Mouse (Mus musculus): Measurements from ENCODE around the gene Nrl. TPM values are rescaled to one million over a fixed set of nuclear protein-coding genes. Genes with fewer than 3 reads are reported as not detected.

Gene Nrl
- polyA plus RNA-seq, 1 experiment from 2014 or later, result 0.15 TPM

DNA sequence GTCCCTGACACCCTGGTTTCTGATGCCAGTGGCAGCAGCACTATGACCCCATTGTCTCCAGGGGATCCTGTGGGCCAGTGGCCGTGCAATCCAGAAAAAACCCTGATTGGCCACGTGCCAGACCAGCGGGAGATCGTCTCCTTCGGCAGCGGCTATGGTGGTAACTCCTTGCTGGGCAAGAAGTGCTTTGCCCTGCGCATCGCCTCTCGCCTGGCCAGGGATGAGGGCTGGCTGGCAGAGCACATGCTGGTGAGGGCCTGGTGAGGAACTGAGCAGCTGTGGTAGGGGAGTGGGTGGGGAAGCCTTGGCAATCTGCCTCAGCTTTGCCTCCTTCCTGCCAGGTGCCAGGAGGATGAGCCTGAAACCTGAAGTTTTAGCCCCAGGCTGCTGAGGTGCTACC, 19.6 kb upstream of the Nrl start:
- H3K27me3 ChIP-seq (ENCODE audit: control insufficient read depth, insufficient read depth, low read length), result no peaks in the 10 kb centered on the region
- no peak overlapping the region for H3K9ac ChIP-seq (ENCODE audit: low read depth, low read length)
- no peak overlapping the region for H3K27ac ChIP-seq (ENCODE audit: low read depth, low read length)
- no peaks in the 10 kb centered on the region for H3K4me1 ChIP-seq (replicated peaks; ENCODE audit: control insufficient read depth, insufficient read depth, low read length)
- no peak for ATAC-seq (ENCODE audit: low FRiP score)
- DNase-seq (ENCODE audit: low spot score), result no peak
- no peak overlapping the region for H3K4me3 ChIP-seq (ENCODE audit: low read depth, low read length)
- no peak overlapping the region for H3K4me2 ChIP-seq (replicated peaks; ENCODE audit: low read depth, low read length)
- H3K9me3 ChIP-seq (ENCODE audit: control insufficient read depth, low read length), result no peaks in the 10 kb centered on the region
- WGBS, result 86% methylated on average over 9 of the region's 9 CpGs
- 0 out of 2 replicates have a peak, but pooled peaks cover 4% of the 10 kb centered on the region for H3K36me3 ChIP-seq (ENCODE audit: control insufficient read depth, insufficient read depth, low read length)

DNA sequence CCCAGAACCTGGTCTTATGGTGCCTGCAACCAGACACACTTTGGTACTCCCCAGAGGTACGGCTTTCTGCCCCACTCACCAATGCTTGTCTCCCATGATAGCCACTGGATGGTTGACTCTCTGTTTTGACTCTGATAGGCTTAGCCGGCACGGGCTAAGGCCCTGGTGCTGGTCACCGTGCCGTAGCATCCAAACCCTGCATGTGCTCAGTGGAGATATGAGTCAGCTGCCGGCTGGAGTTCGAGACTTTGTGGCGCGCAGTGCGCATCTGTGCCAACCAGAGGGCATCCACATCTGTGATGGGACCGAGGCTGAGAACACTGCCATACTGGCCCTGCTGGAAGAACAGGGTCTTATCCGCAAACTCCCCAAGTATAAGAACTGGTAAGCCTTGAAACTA, 17.5 kb upstream of the Nrl start:
- H3K27ac ChIP-seq (ENCODE audit: low read depth, low read length), result no peak overlapping the region
- DNase-seq (ENCODE audit: low spot score) (no peak), ATAC-seq (ENCODE audit: low FRiP score) (no peak)
- H3K36me3 ChIP-seq (ENCODE audit: control insufficient read depth, insufficient read depth, low read length), result 0 out of 2 replicates have a peak, but pooled peaks cover 2% of the 10 kb centered on the region
- H3K9me3 ChIP-seq (ENCODE audit: control insufficient read depth, low read length), result no peaks in the 10 kb centered on the region
- no peaks in the 10 kb centered on the region for H3K27me3 ChIP-seq (ENCODE audit: control insufficient read depth, insufficient read depth, low read length)
- no peak overlapping the region for H3K4me2 ChIP-seq (replicated peaks; ENCODE audit: low read depth, low read length)
- H3K4me1 ChIP-seq (replicated peaks; ENCODE audit: control insufficient read depth, insufficient read depth, low read length), result no peaks in the 10 kb centered on the region
- 96% methylated on average over 12 of the region's 12 CpGs for WGBS
- no peak overlapping the region for H3K9ac ChIP-seq (ENCODE audit: low read depth, low read length)
- no peak overlapping the region for H3K4me3 ChIP-seq (ENCODE audit: low read depth, low read length)

DNA sequence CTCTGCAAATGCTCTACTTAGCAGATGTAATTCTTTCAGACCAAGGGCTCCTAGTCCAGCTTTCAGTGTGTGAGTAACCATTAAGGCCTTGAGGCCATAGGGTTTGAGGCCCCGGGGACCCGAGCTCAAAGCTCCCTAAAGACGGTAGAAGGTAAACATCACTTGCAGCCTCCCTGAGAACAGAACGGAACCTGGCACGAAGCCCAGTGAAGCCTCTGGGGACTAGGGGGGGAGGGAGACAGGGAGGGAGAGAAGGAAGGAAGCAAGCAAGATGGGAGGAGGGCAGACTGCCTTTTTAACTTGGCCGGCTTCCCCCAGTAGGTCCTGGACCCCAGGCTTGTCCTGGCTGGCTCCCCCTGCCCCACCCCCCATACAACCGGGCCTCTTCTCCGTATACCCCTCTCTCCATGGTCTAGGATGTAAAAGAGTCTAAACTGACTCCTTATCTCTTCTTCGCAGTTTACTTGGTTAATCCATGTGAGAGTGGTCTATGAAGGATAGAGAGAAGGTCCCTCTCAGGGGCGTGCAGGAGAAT, 16.1 kb upstream of the Nrl start:
- Histone ChIP-seq H3K4me2 (replicated peaks; ENCODE audit: low read depth, low read length) (peak overlapping the region; percentile 58), H3K4me1 (replicated peaks; ENCODE audit: control insufficient read depth, insufficient read depth, low read length) (no peaks in the 10 kb centered on the region), H3K27ac (ENCODE audit: low read depth, low read length) (peak overlapping the region; percentile 17; the same call in 1 of the 2 replicates), H3K36me3 (ENCODE audit: control insufficient read depth, insufficient read depth, low read length) (0 out of 2 replicates have a peak, but pooled peaks cover 2% of the 10 kb centered on the region), H3K27me3 (ENCODE audit: control insufficient read depth, insufficient read depth, low read length) (no peaks in the 10 kb centered on the region), H3K9me3 (ENCODE audit: control insufficient read depth, low read length) (no peaks in the 10 kb centered on the region), H3K4me3 (ENCODE audit: low read depth, low read length) (peak overlapping the region; percentile 42), H3K9ac (ENCODE audit: low read depth, low read length) (peak overlapping the region; percentile 52)
- 12% methylated on average over 9 of the region's 10 CpGs for WGBS
- ATAC-seq (ENCODE audit: low FRiP score) (peak; percentile 41; the same call in 1 of the 2 replicates), DNase-seq (ENCODE audit: low spot score) (peak; percentile 71)

DNA sequence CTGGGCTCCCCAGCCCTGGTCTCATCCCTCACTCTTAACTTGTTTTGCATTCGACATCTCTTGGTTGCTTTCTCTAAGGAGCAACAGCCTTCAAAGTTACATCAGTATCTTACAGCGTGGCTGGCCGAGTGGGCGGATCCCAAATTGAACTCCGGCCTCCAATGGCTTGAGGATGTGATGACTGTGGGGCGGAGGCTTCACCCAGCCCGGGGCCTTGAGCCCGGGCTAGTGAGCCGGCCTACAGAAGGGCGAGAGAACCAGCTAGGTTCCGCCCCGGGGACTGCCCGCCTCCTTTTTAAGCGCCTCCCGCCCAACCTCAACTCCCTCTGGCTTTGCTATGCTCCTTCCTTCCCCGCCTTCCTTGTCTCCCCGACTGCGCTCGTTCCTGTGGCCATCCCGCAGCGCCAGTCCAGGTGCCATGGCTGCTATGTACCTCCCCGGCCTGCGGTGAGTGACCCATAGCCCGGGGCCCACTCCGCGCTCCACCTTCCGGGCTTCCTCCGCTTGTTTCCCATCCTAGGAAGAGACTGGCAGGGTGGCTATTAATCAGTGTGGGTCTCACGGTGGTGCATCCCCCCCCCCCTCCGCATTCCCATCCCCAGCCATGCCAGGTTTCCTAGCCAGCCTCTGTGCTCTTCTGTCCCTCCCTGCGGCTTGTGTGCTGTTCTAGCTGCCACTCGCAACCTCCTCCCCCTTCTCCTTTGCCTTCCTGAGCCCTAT, 15.4 kb upstream of the Nrl start, which contains the start of gene Pck2:
Pck2 (plus strand) TSS at position 200 of the 720 bp plus-strand sequence.
- H3K27ac ChIP-seq (ENCODE audit: low read depth, low read length), result peak within 1 kb of the TSS; percentile 17; the same call in 1 of the 2 replicates
- H3K9ac ChIP-seq (ENCODE audit: low read depth, low read length), result peak within 1 kb of the TSS; percentile 52
- 0 out of 2 replicates have a peak, but pooled peaks cover 2% of the 10 kb centered on the region for H3K36me3 ChIP-seq (ENCODE audit: control insufficient read depth, insufficient read depth, low read length)
- H3K9me3 ChIP-seq (ENCODE audit: control insufficient read depth, low read length), result no peaks in the 10 kb centered on the region
- WGBS, result under 1% methylated on average over 31 of the region's 32 CpGs
- peak within 1 kb of the TSS; percentile 58 for H3K4me2 ChIP-seq (replicated peaks; ENCODE audit: low read depth, low read length)
- H3K4me1 ChIP-seq (replicated peaks; ENCODE audit: control insufficient read depth, insufficient read depth, low read length), result no peaks in the 10 kb centered on the region
- H3K27me3 ChIP-seq (ENCODE audit: control insufficient read depth, insufficient read depth, low read length), result no peaks in the 10 kb centered on the region
- DNase-seq (ENCODE audit: low spot score) (peak; percentile 76), ATAC-seq (ENCODE audit: low FRiP score) (peak; percentile 86)
- H3K4me3 ChIP-seq (ENCODE audit: low read depth, low read length), result peak within 1 kb of the TSS; percentile 42

DNA sequence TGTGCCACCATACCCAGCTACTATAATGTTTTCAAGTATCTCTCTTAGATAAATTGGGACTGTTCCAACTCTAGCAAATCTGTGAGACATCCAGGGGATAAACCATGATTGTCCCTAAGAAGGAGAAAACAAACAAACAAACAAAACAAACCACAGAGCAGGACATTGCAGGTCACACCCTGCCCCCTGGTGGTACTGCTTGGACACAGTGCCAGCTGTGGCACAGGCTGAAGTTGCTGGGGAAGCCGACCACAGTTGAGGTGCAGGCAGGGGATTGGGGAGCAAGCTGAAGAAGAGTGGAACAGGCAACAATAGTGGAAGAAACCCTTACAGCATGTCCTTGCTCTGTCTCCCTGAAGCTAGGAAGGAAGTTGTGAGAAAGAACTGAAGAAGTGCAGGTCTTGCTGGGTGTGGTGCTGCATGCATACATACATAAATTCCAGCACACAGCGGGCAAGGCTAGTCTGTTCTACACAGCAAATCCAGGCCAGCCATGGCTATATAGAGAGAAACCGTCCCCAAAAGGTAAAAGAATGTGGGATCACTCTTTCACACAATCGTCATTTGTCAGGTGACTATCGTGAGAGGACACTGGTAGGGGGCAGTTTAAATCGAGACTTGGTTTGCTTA, 11.4 kb upstream of the Nrl start:
- Histone ChIP-seq H3K9me3 (ENCODE audit: control insufficient read depth, low read length) (no peaks in the 10 kb centered on the region), H3K36me3 (ENCODE audit: control insufficient read depth, insufficient read depth, low read length) (no peaks in the 10 kb centered on the region), H3K9ac (ENCODE audit: low read depth, low read length) (no peak overlapping the region), H3K4me1 (replicated peaks; ENCODE audit: control insufficient read depth, insufficient read depth, low read length) (no peaks in the 10 kb centered on the region), H3K27ac (ENCODE audit: low read depth, low read length) (no peak overlapping the region), H3K4me3 (ENCODE audit: low read depth, low read length) (no peak overlapping the region), H3K4me2 (replicated peaks; ENCODE audit: low read depth, low read length) (no peak overlapping the region), H3K27me3 (ENCODE audit: control insufficient read depth, insufficient read depth, low read length) (no peaks in the 10 kb centered on the region)
- ATAC-seq (ENCODE audit: low FRiP score) (no peak), DNase-seq (ENCODE audit: low spot score) (peak; percentile 60)
- 56% methylated on average over 6 of the region's 6 CpGs for WGBS

DNA sequence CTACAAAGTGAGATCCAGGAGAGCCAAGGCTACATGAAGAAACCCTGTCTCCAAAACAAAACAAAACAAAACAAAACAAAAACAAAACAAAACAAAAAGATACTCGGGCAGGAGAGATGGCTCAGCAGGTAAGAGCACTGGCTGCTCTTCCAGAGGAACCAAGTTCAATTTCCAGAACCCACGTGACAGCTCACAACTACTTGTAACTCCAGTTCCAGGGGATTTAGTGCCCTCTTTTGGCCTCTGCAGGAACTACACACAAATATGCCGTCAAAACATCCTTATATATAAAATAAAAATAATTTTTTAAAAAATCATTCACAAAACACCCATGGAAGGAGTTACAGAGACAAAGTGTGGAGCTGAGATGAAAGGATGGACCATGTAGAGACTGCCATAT, 3.2 kb upstream of the Nrl start:
- Histone ChIP-seq H3K4me3 (ENCODE audit: low read depth, low read length) (no peak overlapping the region), H3K9me3 (ENCODE audit: control insufficient read depth, low read length) (no peaks in the 10 kb centered on the region), H3K36me3 (ENCODE audit: control insufficient read depth, insufficient read depth, low read length) (no peaks in the 10 kb centered on the region), H3K27me3 (ENCODE audit: control insufficient read depth, insufficient read depth, low read length) (no peaks in the 10 kb centered on the region), H3K27ac (ENCODE audit: low read depth, low read length) (no peak overlapping the region), H3K9ac (ENCODE audit: low read depth, low read length) (no peak overlapping the region), H3K4me2 (replicated peaks; ENCODE audit: low read depth, low read length) (no peak overlapping the region), H3K4me1 (replicated peaks; ENCODE audit: control insufficient read depth, insufficient read depth, low read length) (no peaks in the 10 kb centered on the region)
- ATAC-seq (ENCODE audit: low FRiP score) (no peak), DNase-seq (ENCODE audit: low spot score) (peak; percentile 48)
- WGBS, result 15% methylated on average over 3 of the region's 3 CpGs

DNA sequence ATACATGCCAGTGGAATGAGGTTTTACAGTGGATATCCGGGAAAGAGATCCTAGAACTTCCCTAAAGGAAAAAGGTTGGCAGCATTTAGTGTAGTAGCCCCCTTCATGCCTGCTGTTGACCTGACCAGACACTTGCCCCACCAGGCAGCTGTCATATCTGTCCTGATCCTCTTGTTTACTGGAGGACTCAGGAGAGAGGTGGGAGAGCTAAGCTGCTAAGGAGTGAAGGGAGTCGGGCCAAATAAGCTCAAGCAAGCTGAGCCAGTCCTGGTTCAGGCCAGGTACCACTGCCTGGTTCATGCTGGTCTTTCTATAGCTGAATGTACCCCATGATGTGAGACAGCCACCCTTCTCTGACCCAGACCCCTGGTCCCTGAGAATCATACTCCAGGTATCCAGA, 1.9 kb upstream of the Nrl start:
- H3K9ac ChIP-seq (ENCODE audit: low read depth, low read length), result no peak overlapping the region
- ATAC-seq (ENCODE audit: low FRiP score) (no peak), DNase-seq (ENCODE audit: low spot score) (no peak)
- no peaks in the 10 kb centered on the region for H3K9me3 ChIP-seq (ENCODE audit: control insufficient read depth, low read length)
- H3K4me1 ChIP-seq (replicated peaks; ENCODE audit: control insufficient read depth, insufficient read depth, low read length), result no peaks in the 10 kb centered on the region
- H3K4me3 ChIP-seq (ENCODE audit: low read depth, low read length), result no peak overlapping the region
- no peaks in the 10 kb centered on the region for H3K36me3 ChIP-seq (ENCODE audit: control insufficient read depth, insufficient read depth, low read length)
- no peak overlapping the region for H3K4me2 ChIP-seq (replicated peaks; ENCODE audit: low read depth, low read length)
- H3K27me3 ChIP-seq (ENCODE audit: control insufficient read depth, insufficient read depth, low read length), result peaks cover 3% of the 10 kb centered on the region; the same call in 1 of the 2 replicates
- WGBS, result 84% methylated on average over 2 of the region's 2 CpGs
- H3K27ac ChIP-seq (ENCODE audit: low read depth, low read length), result no peak overlapping the region

DNA sequence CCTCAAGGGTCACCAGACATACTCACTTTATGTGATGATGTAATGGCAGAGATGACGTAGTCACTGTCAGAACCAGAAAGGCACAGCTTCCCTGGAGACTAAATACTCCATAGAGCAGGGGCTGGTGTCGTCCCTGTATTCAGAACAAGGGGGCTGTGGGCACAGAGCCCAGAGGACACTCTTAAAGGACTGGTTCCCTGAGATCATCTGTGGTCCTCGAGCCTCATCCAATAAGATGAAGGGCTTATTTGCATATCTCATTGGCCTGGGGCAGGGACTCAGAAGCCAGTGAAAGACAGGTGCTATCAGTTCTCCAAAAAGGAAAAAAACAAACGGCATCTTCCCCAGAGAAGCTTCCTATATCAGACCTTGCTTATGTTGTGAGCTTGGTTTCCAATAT, 719 bp downstream of the Nrl start:
- Histone ChIP-seq H3K4me2 (replicated peaks; ENCODE audit: low read depth, low read length) (no peak overlapping the region), H3K9me3 (ENCODE audit: control insufficient read depth, low read length) (no peaks in the 10 kb centered on the region), H3K36me3 (ENCODE audit: control insufficient read depth, insufficient read depth, low read length) (no peaks in the 10 kb centered on the region), H3K4me1 (replicated peaks; ENCODE audit: control insufficient read depth, insufficient read depth, low read length) (no peaks in the 10 kb centered on the region), H3K9ac (ENCODE audit: low read depth, low read length) (no peak overlapping the region), H3K27me3 (ENCODE audit: control insufficient read depth, insufficient read depth, low read length) (peaks cover 11% of the 10 kb centered on the region; the same call in 1 of the 2 replicates), H3K4me3 (ENCODE audit: low read depth, low read length) (no peak overlapping the region), H3K27ac (ENCODE audit: low read depth, low read length) (no peak overlapping the region)
- DNase-seq (ENCODE audit: low spot score), result no peak
- WGBS, result 62% methylated on average over 4 of the region's 4 CpGs
- ATAC-seq (ENCODE audit: low FRiP score), result no peak
